9 mouse cellular contexts compared by ENCODE assay signal in the genomic region with DNA sequence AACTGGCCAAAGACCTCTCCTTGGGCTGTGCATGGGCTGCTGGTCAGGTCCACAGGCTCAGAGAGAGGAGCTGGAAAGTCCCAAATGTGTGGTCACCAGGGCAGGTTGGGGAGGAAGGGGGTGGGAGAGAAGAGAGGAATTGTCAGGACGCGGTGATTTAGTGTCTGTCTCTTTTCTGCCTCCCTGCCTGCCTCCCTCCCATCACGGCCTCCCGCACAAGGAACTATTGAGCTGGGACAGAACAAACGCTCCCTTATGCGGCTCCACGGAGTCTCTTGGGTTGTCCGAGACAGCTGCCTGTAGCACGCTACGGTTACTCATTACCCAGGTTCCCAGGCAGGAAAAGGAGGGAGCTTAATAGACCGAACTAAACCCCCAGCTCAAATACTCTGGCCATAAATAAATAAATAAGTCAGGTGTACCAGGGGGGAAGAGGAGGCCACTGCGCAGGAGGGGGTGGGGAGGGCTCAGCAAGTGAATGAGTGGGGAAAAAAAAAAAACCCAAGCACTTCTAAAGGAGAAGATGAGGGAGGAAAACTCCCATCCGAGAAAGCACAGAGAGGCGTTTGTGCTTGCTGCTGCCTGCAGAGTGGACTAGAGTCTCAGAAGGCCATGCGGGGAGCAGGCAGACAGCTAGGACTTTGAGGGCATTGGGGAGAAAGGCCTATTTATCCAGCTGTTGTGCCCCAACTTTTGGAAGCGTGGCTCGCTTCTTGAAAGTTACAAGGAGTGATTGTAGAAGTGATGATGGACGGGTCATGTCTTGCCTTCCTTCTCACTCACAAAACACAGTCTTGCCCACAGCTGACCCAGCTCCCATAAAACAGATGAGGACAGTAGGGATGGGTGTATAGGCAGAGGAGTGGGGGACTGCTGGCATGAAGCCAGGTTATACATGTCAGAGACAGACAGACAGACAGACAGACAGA.
DNase-seq lines count a peak whose midpoint lies in the region; ATAC-seq and TF ChIP-seq lines count a peak whose summit lies in the region.
"Had no signal": no experiment of that assay in that cellular context is flagged by ENCODE, and none has a peak within 500 bp of the region (broad histone marks: within the 10 kb centered on the region; RNA-seq: fewer than 3 reads in every experiment).

No protein-coding gene starts in this region.

- intact Hi-C loops in left cerebral cortex, adult 2 months (cut with DNase I): no loop called here
- intact Hi-C loops in heart, postnatal 14 days (cut with DNase I): no loop called here

- H3K9me3 ChIP-seq in forebrain, embryonic 14.5 days (replicated peaks; ENCODE audit: control insufficient read depth, low read length): no peaks in the 10 kb centered on the region

- H3K4me3 ChIP-seq in left cerebral cortex, adult 2 months: no peak overlapping the region
- H3K4me3 ChIP-seq in forebrain, embryonic 14.5 days (ENCODE audit: low read depth, low read length): no peak overlapping the region

- no peaks in the 10 kb centered on the region for H3K36me3 ChIP-seq in forebrain, embryonic 14.5 days (ENCODE audit: control insufficient read depth, insufficient read depth, low read length)

- 0 out of 2 replicates have a peak, but pooled peaks cover 4% of the 10 kb centered on the region for H3K27me3 ChIP-seq in forebrain, embryonic 14.5 days (replicated peaks; ENCODE audit: control insufficient read depth, insufficient read depth, low read length)

- no peak overlapping the region for H3K9ac ChIP-seq in forebrain, embryonic 14.5 days (ENCODE audit: low read length)

- DNase-seq in left cerebral cortex, adult 2 months (ENCODE audit: extremely low spot score in 1 of 2, low spot score in 2 of 2): no peak
- no peak for DNase-seq in left cerebral cortex, adult 18-20 months (ENCODE audit: low spot score in 2 of 2)
- DNase-seq in forebrain, embryonic 14.5 days (ENCODE audit: low spot score): peak; percentile 65
- DNase-seq in kidney, postnatal 10 days: peak; percentile 57
- DNase-seq in neural tube, embryonic 10.5 days (ENCODE audit: extremely low spot score, low spot score): peak; percentile 61
- no peak for DNase-seq in cerebellum, adult 18-20 months
- no peak for DNase-seq in gastrocnemius, postnatal 4 days (ENCODE audit: low spot score in 2 of 2)
- no peak for DNase-seq in heart, postnatal 14 days

- TF ChIP-seq CTCF in left cerebral cortex, adult 2 months (IDR thresholded peaks at IDR 0.05): no peak

- WGBS in forebrain, embryonic 14.5 days: 12% methylated on average over 18 of the region's 18 CpGs

- H3K4me2 ChIP-seq in forebrain, embryonic 14.5 days (ENCODE audit: low read length): peak overlapping the region; percentile 1; the same call in 1 of the 2 replicates

- H3K4me1 ChIP-seq in forebrain, embryonic 14.5 days (ENCODE audit: control insufficient read depth, insufficient read depth, low read length): peaks cover 9% of the 10 kb centered on the region

- 0 out of 2 replicates have a peak overlapping the region, but pooled peaks have one; percentile 17 for H3K27ac ChIP-seq in left cerebral cortex, adult 2 months
- peak overlapping the region; percentile 10; the same call in 1 of the 2 replicates for H3K27ac ChIP-seq in forebrain, embryonic 14.5 days (ENCODE audit: low read depth, low read length)
- H3K27ac ChIP-seq: macrophage had no signal

- ATAC-seq in forebrain, embryonic 14.5 days: peak; percentile 71

Comparison
In these comparisons a context has a peak if more than half of its experiments do, and no peak if none do; other contexts are left out.
1. DNase-seq: peak in forebrain, embryonic 14.5 days (single experiment), kidney, postnatal 10 days (single experiment) and neural tube, embryonic 10.5 days (single experiment); none in left cerebral cortex, adult 2 months (0 of 2), left cerebral cortex, adult 18-20 months (0 of 2), cerebellum, adult 18-20 months (0 of 2), gastrocnemius, postnatal 4 days (0 of 2) and heart, postnatal 14 days (0 of 2).